Mouse (Mus musculus): ENCODE measurements around the gene Sh2d3c. TPM values are rescaled to one million over a fixed set of nuclear protein-coding genes. Genes with fewer than 3 reads are reported as not detected.
A peak's percentile ranks its signal among the peaks of the same experiment; 100 is the strongest.

Gene Sh2d3c
- total RNA-seq, 1 experiment = 1.8 TPM

GRCm38 (mm10) chr2:32788581-32788980, 67.7 kb downstream of the Sh2d3c start:
- in situ Hi-C loops (cut with MboI; ENCODE audit: low sequenced_read_pairs in 2 of 2, unreplicated experiment in 2 of 2) = no loop called here

GRCm38 (mm10) chr2:32791297-32791696, 70.4 kb downstream of the Sh2d3c start:
- no peak for DNase-seq (ENCODE audit: low read depth, low spot score)

More at GRCm38 (mm10) chr2:32788581-32788980, 67.7 kb downstream of the Sh2d3c start:
- Histone ChIP-seq H3K9ac (ENCODE audit: insufficient read depth, low read depth, low read length, poor library complexity, severe bottlenecking) (no peak overlapping the region), H3K36me3 (ENCODE audit: control insufficient read depth, insufficient read depth, low read length, poor library complexity, severe bottlenecking) (no peaks in the 10 kb centered on the region), H3K9me3 (ENCODE audit: control insufficient read depth, insufficient read depth, low read depth, low read length) (no peaks in the 10 kb centered on the region), H3K4me1 (ENCODE audit: control insufficient read depth in 2 of 2, insufficient read depth in 2 of 2, low read length in 2 of 2, poor library complexity in 1 of 2) (peaks cover 0 to 4% of the 10 kb centered on the region in 2 experiments; a peak in 2 of 4 replicates), H3K4me3 (ENCODE audit: insufficient read depth in 1 of 2, low read depth in 1 of 2, low read length in 2 of 2, poor library complexity in 1 of 2, severe bottlenecking in 1 of 2) (no peak overlapping the region), H3K27ac (ENCODE audit: insufficient read depth, low read depth, low read length, poor library complexity, severe bottlenecking) (no peak overlapping the region)
- no peak for DNase-seq (ENCODE audit: low read depth, low spot score)
- TF ChIP-seq MAFK (IDR thresholded peaks at IDR 0.05; ENCODE audit: insufficient read depth, low read depth, low read length) (no peak), CHD2 (IDR thresholded peaks at IDR 0.05; ENCODE audit: low read depth, low read length) (no peak), HCFC1 (IDR thresholded peaks at IDR 0.05; ENCODE audit: borderline replicate concordance, insufficient read depth, low read length) (no peak), ZNF384 (IDR thresholded peaks at IDR 0.05; ENCODE audit: low read depth, low read length) (no peak), ZC3H11A (IDR thresholded peaks at IDR 0.05; ENCODE audit: borderline replicate concordance, low read depth, low read length) (no peak)

GRCm38 (mm10) chr2:32795748-32796418, 75.0 kb downstream of the Sh2d3c start:
- TF ChIP-seq ZNF384 (IDR thresholded peaks at IDR 0.05; ENCODE audit: low read depth, low read length) (no peak), ZC3H11A (IDR thresholded peaks at IDR 0.05; ENCODE audit: borderline replicate concordance, low read depth, low read length) (no peak), CHD2 (IDR thresholded peaks at IDR 0.05; ENCODE audit: low read depth, low read length) (no peak), HCFC1 (IDR thresholded peaks at IDR 0.05; ENCODE audit: borderline replicate concordance, insufficient read depth, low read length) (no peak), MAFK (IDR thresholded peaks at IDR 0.05; ENCODE audit: insufficient read depth, low read depth, low read length) (no peak)
- no peaks in the 10 kb centered on the region for H3K9me3 ChIP-seq (ENCODE audit: control insufficient read depth, insufficient read depth, low read depth, low read length)
- H3K27ac ChIP-seq (ENCODE audit: insufficient read depth, low read depth, low read length, poor library complexity, severe bottlenecking) = no peak overlapping the region
- no peaks in the 10 kb centered on the region for H3K4me1 ChIP-seq (ENCODE audit: control insufficient read depth in 2 of 2, insufficient read depth in 2 of 2, low read length in 2 of 2, poor library complexity in 1 of 2)
- 0 out of 4 replicates have a peak overlapping the region, but pooled peaks of 1 of the 2 experiments have one; percentile 11 for H3K4me3 ChIP-seq (ENCODE audit: insufficient read depth in 1 of 2, low read depth in 1 of 2, low read length in 2 of 2, poor library complexity in 1 of 2, severe bottlenecking in 1 of 2)
- H3K36me3 ChIP-seq (ENCODE audit: control insufficient read depth, insufficient read depth, low read length, poor library complexity, severe bottlenecking) = peaks cover 11% of the 10 kb centered on the region; the same call in 1 of the 2 replicates
- DNase-seq (ENCODE audit: low read depth, low spot score) = no peak
- in situ Hi-C loops (cut with MboI; ENCODE audit: low sequenced_read_pairs in 2 of 2, unreplicated experiment in 2 of 2) = no loop called here
- H3K9ac ChIP-seq (ENCODE audit: insufficient read depth, low read depth, low read length, poor library complexity, severe bottlenecking) = no peak overlapping the region

More at GRCm38 (mm10) chr2:32791297-32791696, 70.4 kb downstream of the Sh2d3c start:
- TF ChIP-seq HCFC1 (IDR thresholded peaks at IDR 0.05; ENCODE audit: borderline replicate concordance, insufficient read depth, low read length) = no peak
- no peak for TF ChIP-seq MAFK (IDR thresholded peaks at IDR 0.05; ENCODE audit: insufficient read depth, low read depth, low read length)
- no peak for TF ChIP-seq ZNF384 (IDR thresholded peaks at IDR 0.05; ENCODE audit: low read depth, low read length)
- no peak for TF ChIP-seq ZC3H11A (IDR thresholded peaks at IDR 0.05; ENCODE audit: borderline replicate concordance, low read depth, low read length)
- no peak for TF ChIP-seq CHD2 (IDR thresholded peaks at IDR 0.05; ENCODE audit: low read depth, low read length)
- Histone ChIP-seq H3K9ac (ENCODE audit: insufficient read depth, low read depth, low read length, poor library complexity, severe bottlenecking) (no peak overlapping the region), H3K27ac (ENCODE audit: insufficient read depth, low read depth, low read length, poor library complexity, severe bottlenecking) (no peak overlapping the region), H3K9me3 (ENCODE audit: control insufficient read depth, insufficient read depth, low read depth, low read length) (no peaks in the 10 kb centered on the region), H3K4me3 (ENCODE audit: insufficient read depth in 1 of 2, low read depth in 1 of 2, low read length in 2 of 2, poor library complexity in 1 of 2, severe bottlenecking in 1 of 2) (no peak overlapping the region), H3K36me3 (ENCODE audit: control insufficient read depth, insufficient read depth, low read length, poor library complexity, severe bottlenecking) (no peaks in the 10 kb centered on the region), H3K4me1 (ENCODE audit: control insufficient read depth in 2 of 2, insufficient read depth in 2 of 2, low read length in 2 of 2, poor library complexity in 1 of 2) (no peaks in the 10 kb centered on the region)
- in situ Hi-C loops (cut with MboI; ENCODE audit: low sequenced_read_pairs in 2 of 2, unreplicated experiment in 2 of 2) = no loop called here

- DNase-seq (ENCODE audit: low read depth, low spot score) = no peak
- H3K36me3 ChIP-seq (ENCODE audit: control insufficient read depth, insufficient read depth, low read length, poor library complexity, severe bottlenecking) = peaks cover 11% of the 10 kb centered on the region; the same call in 1 of the 2 replicates
- no peak overlapping the region for H3K27ac ChIP-seq (ENCODE audit: insufficient read depth, low read depth, low read length, poor library complexity, severe bottlenecking)
These were observed 77.6 kb downstream of the Sh2d3c start for GRCm38 (mm10) chr2:32798251-32798962.

More at GRCm38 (mm10) chr2:32798251-32798962, 77.6 kb downstream of the Sh2d3c start:
- H3K9ac ChIP-seq (ENCODE audit: insufficient read depth, low read depth, low read length, poor library complexity, severe bottlenecking) = no peak overlapping the region
- no peak overlapping the region for H3K4me3 ChIP-seq (ENCODE audit: insufficient read depth in 1 of 2, low read depth in 1 of 2, low read length in 2 of 2, poor library complexity in 1 of 2, severe bottlenecking in 1 of 2)
- no peaks in the 10 kb centered on the region for H3K4me1 ChIP-seq (ENCODE audit: control insufficient read depth in 2 of 2, insufficient read depth in 2 of 2, low read length in 2 of 2, poor library complexity in 1 of 2)
- in situ Hi-C loops (cut with MboI; ENCODE audit: low sequenced_read_pairs in 2 of 2, unreplicated experiment in 2 of 2) = no loop called here
- no peak for TF ChIP-seq CHD2 (IDR thresholded peaks at IDR 0.05; ENCODE audit: low read depth, low read length)
- no peak for TF ChIP-seq MAFK (IDR thresholded peaks at IDR 0.05; ENCODE audit: insufficient read depth, low read depth, low read length)
- TF ChIP-seq ZNF384 (IDR thresholded peaks at IDR 0.05; ENCODE audit: low read depth, low read length) = no peak
- H3K9me3 ChIP-seq (ENCODE audit: control insufficient read depth, insufficient read depth, low read depth, low read length) = no peaks in the 10 kb centered on the region

Other genes starting within 250 kb of the Sh2d3c start
- gene Fam102a, start 185.7 kb upstream of the Sh2d3c start, total RNA-seq (2012; rRNA removed) = 11.6 TPM in 2 replicates
- 38.0 and 44.1 TPM in 2 replicates for gene Dpm2, start 150.2 kb upstream of the Sh2d3c start, total RNA-seq (2012; rRNA removed)
- gene Pip5kl1, start 146.3 kb upstream of the Sh2d3c start, total RNA-seq (2012; rRNA removed) = 3.5 and 5.0 TPM in 2 replicates
- gene 9430097D07Rik, start 145.4 kb upstream of the Sh2d3c start, total RNA-seq (2012; rRNA removed) = 0.37 and 0.71 TPM in 2 replicates
- 9.4 and 14.8 TPM in 2 replicates for gene St6galnac4, start 134.0 kb upstream of the Sh2d3c start, total RNA-seq (2012; rRNA removed)
- gene St6galnac6, start 121.3 kb upstream of the Sh2d3c start, total RNA-seq (2012; rRNA removed) = 18.0 and 27.2 TPM in 2 replicates
- gene Ak1, start 99.3 kb upstream of the Sh2d3c start, total RNA-seq (2012; rRNA removed) = 77.4 and 90.8 TPM in 2 replicates
- 18.3 and 36.8 TPM in 2 replicates for gene Eng, start 74.5 kb upstream of the Sh2d3c start, total RNA-seq (2012; rRNA removed)
- 61.2 and 84.6 TPM in 2 replicates for gene Fpgs, start 16.9 kb upstream of the Sh2d3c start, total RNA-seq (2012; rRNA removed)
- 68.0 and 72.4 TPM in 2 replicates for gene Cdk9, start 8.0 kb upstream of the Sh2d3c start, total RNA-seq (2012; rRNA removed)
- not detected in 2 replicates for gene 6330409D20Rik, start 20.0 kb downstream of the Sh2d3c start, total RNA-seq (2012; rRNA removed)
- 75.9 and 124 TPM in 2 replicates for gene Tor2a, start 36.2 kb downstream of the Sh2d3c start, total RNA-seq (2012; rRNA removed)
- 0.94 and 2.2 TPM in 2 replicates for gene Ttc16, start 54.6 kb downstream of the Sh2d3c start, total RNA-seq (2012; rRNA removed)
- gene Ptrh1, start 54.7 kb downstream of the Sh2d3c start, total RNA-seq (2012; rRNA removed) = 14.9 and 20.9 TPM in 2 replicates
- gene Cfap157, start 63.4 kb downstream of the Sh2d3c start, total RNA-seq (2012; rRNA removed) = 0.32 TPM in 1 of 2 replicates, not detected in the other
- gene Stxbp1, start 126.2 kb downstream of the Sh2d3c start, total RNA-seq (2012; rRNA removed) = 4.0 and 6.6 TPM in 2 replicates
- gene Fam129b, start 155.1 kb downstream of the Sh2d3c start, total RNA-seq (2012; rRNA removed) = 65.3 and 90.0 TPM in 2 replicates
- 2,117 and 2,535 TPM in 2 replicates for gene Rpl12, start 240.5 kb downstream of the Sh2d3c start, total RNA-seq (2012; rRNA removed)
- gene Lrsam1, start 240.6 kb downstream of the Sh2d3c start, total RNA-seq (2012; rRNA removed) = 16.7 and 27.7 TPM in 2 replicates

All from ES-E14 (cell line).